Mouse (Mus musculus) heart, postnatal 0 days (tissue): ENCODE data around the gene Krtap5-1. TPM values are rescaled to one million over a fixed set of nuclear protein-coding genes. Genes with fewer than 3 reads are reported as not detected.
"Not testable (repeated sequence)": the region's sequence is repeated elsewhere in the genome, so short reads cannot be mapped to it uniquely, and the experiment has no call there.

Experiments
- ATAC-seq: fragments of 200-750 bp; cut with Nextera tagmentation; 2 replicates; pipeline ENCODE4 v1.8.0; 2017; ENCODE audit warnings: low read depth, moderate number of reproducible peaks, moderate library complexity; ENCODE audit not compliant: insufficient read depth
- DNase-seq: peaks from one replicate; pipeline ENCODE4 v3.0.0-alpha.2; 2016; ENCODE audit warnings: low spot score
- H3K27ac ChIP-seq: fragments of 300-500 bp; sonication (generic); 2 replicates; pipeline ENCODE4 v1.5.1; 2014; ENCODE audit warnings: low read depth, mild to moderate bottlenecking
- H3K27me3 ChIP-seq: fragments of 300-500 bp; sonication (generic); 2 replicates; pipeline ENCODE4 v1.6.1; 2014; ENCODE audit warnings: low read length, mixed read lengths; ENCODE audit not compliant: control insufficient read depth, insufficient read depth
- H3K36me3 ChIP-seq: fragments of 300-500 bp; sonication (generic); replicated peaks from 2 replicates; pipeline ENCODE4 v1.6.1; 2014; ENCODE audit warnings: low read length, mixed read lengths; ENCODE audit not compliant: control insufficient read depth, insufficient read depth
- H3K4me1 ChIP-seq: fragments of 300-500 bp; sonication (generic); 2 replicates; pipeline ENCODE4 v1.6.1; 2014; ENCODE audit warnings: antibody characterized with exemption; ENCODE audit not compliant: control insufficient read depth, insufficient read depth
- H3K4me2 ChIP-seq: fragments of 300-500 bp; sonication (generic); 2 replicates; pipeline ENCODE4 v1.6.1; 2014; ENCODE audit warnings: low read depth, mild to moderate bottlenecking, low read length, moderate library complexity
- H3K4me3 ChIP-seq: fragments of 300-500 bp; sonication (generic); 2 replicates; pipeline ENCODE4 v1.5.1; 2014; ENCODE audit warnings: low read depth, low read length
- H3K9ac ChIP-seq: fragments of 300-500 bp; sonication (generic); replicated peaks from 2 replicates; pipeline ENCODE4 v1.6.1; 2014; ENCODE audit warnings: low read depth, low read length, mixed read lengths
- H3K9me3 ChIP-seq: fragments of 300-500 bp; sonication (generic); replicated peaks from 2 replicates; pipeline ENCODE4 v1.6.1; 2016; ENCODE audit warnings: low read length; ENCODE audit not compliant: control insufficient read depth
- CTCF ChIP-seq: IDR thresholded peaks from 2 replicates; pipeline ENCODE4 v1.5.1; 2016; ENCODE audit warnings: antibody characterized with exemption, control low read depth, low read depth
- EP300 ChIP-seq: IDR thresholded peaks from 2 replicates; pipeline ENCODE4 v1.6.1; 2016; ENCODE audit warnings: antibody characterized with exemption, low read depth
- WGBS: fragments of 180-500 bp; shearing (Covaris S2); extraction: QIAGEN DNeasy Blood & Tissue Kit; methylation state at CpG from one replicate; pipeline ENCODE4 v1.1.7; 2014; 5-methylcytosine and 5-hydroxymethylcytosine counted together
- polyA plus RNA-seq: library from polyadenylated mRNA; unstranded; fragments of >200 nt; fragmentation: Nextera tagmentation; extraction: Ambion mirVana; gene quantifications from 2 replicates; pipeline ENCODE4 v1.2.1, GENCODE M21; 2015
- total RNA-seq: library from RNA; depleted of rRNA; stranded (reverse); fragments of >200 nt; gene quantifications from 2 replicates; pipeline ENCODE4 v1.2.3, GENCODE M21; 2014; ENCODE audit warnings: low replicate concordance

The Krtap5-1 gene
- total and polyA plus RNA-seq, 2 experiments from 2014 or later: not detected

DNA sequence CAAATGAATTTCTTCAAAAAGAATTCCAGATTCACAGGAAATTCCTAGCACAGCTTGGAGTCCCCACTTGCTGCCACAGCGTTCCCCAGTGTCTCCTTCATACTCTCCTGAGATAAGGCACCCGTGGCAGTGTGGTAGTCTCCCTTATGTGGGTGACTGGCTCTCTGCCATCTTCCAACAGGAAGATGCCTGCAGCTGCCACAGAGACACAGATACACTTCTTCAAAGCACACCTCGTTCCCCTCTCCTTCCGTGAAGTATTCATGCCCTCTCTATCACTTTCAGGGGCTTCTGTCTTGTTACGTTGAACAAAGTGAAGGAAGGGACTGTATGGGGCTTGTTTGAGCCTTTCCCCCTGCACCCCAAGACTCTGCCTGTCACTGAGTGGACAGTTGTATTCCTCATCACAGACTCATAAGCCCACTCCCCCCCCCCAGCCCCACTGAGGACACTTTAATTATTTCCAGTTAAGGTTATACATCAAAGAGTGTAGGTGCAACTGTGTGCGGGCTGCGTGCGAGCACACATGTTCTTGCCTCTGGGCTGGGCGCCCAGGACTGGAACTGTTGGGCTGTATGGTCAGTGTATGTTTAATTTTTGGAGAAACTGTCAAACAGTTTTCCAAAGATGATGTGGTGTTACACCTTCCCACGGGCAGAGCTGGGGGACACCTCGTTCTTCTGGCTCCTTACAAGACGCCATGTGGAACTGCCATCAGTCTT lies 26.6 kb upstream of the Krtap5-1 start:
- H3K9me3 ChIP-seq: no peaks in the 10 kb centered on the region
- H3K27me3 ChIP-seq: no peaks in the 10 kb centered on the region
- H3K9ac ChIP-seq: no peak overlapping the region
- DNase-seq (no peak), ATAC-seq (no peak)
- H3K27ac ChIP-seq: peak overlapping the region; percentile 4; the same call in 1 of the 2 replicates
- no peak overlapping the region for H3K4me3 ChIP-seq
- H3K4me2 ChIP-seq: no peak overlapping the region
- H3K4me1 ChIP-seq: no peaks in the 10 kb centered on the region
- TF ChIP-seq CTCF: no peak
- no peak for TF ChIP-seq EP300
- no peaks in the 10 kb centered on the region for H3K36me3 ChIP-seq
- 74% methylated on average over 12 of the region's 12 CpGs for WGBS

DNA sequence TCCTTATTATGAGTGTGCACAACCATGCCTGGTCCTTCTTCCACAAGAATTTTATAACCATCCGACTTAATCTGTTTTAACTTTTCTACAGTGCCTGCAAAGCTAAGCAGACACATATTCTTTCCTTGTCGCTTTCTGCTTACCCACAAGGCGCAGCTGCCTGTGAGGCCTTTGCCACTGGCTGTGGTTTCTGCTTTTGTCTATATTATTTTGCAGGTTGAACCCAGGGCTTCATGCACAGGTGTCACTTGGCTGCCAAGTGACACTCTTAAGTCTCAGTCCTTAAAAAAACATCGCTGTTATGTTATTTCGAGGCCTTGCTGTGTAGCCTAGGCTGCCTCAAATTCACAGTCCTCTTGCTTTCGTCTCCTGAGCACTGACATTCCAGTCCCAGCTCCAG lies 25.7 kb upstream of the Krtap5-1 start:
- no peak for ATAC-seq
- Histone ChIP-seq H3K27ac (peak overlapping the region; percentile 50; the same call in 1 of the 2 replicates), H3K4me3 (no peak overlapping the region), H3K36me3 (no peaks in the 10 kb centered on the region), H3K9me3 (no peaks in the 10 kb centered on the region), H3K4me1 (no peaks in the 10 kb centered on the region), H3K27me3 (no peaks in the 10 kb centered on the region), H3K4me2 (no peak overlapping the region), H3K9ac (no peak overlapping the region)
- no peak for DNase-seq
- WGBS: 88% methylated on average over 6 of the region's 6 CpGs
- TF ChIP-seq EP300 (no peak), CTCF (no peak)

DNA sequence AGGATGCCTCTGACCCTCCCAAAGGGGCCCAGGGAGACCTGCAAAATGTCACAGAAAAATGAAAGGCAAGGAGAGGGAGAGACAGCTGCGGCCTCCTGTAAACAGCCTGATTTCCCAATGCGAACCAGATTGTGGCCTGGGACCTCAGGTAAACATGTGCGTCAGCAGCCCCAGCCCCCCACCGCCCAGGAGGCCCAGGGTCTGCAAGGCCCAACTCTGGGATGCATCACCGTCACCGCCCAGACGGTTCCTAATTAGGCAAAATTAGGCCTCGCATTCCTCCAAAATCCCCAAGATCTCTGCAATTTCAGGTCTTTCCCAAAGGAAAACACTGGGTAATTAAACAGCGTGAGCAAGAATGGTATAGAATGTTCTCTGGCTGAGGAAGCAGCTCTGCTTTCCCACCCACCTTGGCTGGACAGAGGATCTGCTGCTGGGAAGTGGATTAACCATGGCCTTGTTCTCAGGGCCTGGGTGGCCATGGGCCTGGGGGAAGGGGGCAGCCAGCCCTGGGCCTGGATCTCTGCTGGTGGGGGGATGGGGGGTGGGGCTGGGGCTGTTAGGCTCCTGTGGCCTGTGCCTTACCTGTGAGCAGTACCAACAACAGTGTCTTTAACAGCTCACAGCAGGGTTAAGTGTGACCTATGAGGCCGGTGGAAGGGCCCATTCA lies 24.9 kb upstream of the Krtap5-1 start:
- H3K9me3 ChIP-seq, H3K4me2 ChIP-seq, H3K27me3 ChIP-seq, H3K4me3 ChIP-seq, ATAC-seq, H3K4me1 ChIP-seq, DNase-seq, H3K36me3 ChIP-seq, H3K9ac ChIP-seq: not testable (repeated sequence)
- 75% methylated on average over 3 of the region's 10 CpGs for WGBS
- peak overlapping the region; percentile 50; the same call in 1 of the 2 replicates for H3K27ac ChIP-seq

DNA sequence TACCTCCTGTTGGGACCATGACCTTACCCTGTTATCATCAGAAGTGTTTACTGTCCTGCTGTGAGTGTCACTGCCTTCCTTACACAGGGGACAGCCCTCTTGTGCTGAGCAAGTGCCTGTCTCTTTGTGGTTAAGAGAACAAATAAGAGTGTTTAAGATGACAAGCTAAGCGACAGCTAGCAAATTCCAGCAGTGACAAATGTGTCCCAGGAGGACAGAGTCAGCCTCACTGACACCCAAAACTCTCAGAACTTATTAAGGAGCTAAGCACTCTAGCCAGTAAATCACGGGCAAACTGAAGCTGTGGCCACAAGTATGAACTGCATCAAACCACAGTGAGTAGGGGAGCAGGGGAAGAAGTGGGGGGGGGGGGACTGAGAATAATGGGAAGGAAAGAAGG lies 24.0 kb upstream of the Krtap5-1 start:
- H3K36me3 ChIP-seq: no peaks in the 10 kb centered on the region
- H3K9ac ChIP-seq: no peak overlapping the region
- no peaks in the 10 kb centered on the region for H3K4me1 ChIP-seq
- 54% methylated on average over 2 of the region's 2 CpGs for WGBS
- TF ChIP-seq CTCF (no peak), EP300 (no peak)
- no peaks in the 10 kb centered on the region for H3K27me3 ChIP-seq
- H3K4me3 ChIP-seq: no peak overlapping the region
- no peak overlapping the region for H3K4me2 ChIP-seq
- no peak overlapping the region for H3K27ac ChIP-seq
- ATAC-seq (no peak), DNase-seq (no peak)
- no peaks in the 10 kb centered on the region for H3K9me3 ChIP-seq

DNA sequence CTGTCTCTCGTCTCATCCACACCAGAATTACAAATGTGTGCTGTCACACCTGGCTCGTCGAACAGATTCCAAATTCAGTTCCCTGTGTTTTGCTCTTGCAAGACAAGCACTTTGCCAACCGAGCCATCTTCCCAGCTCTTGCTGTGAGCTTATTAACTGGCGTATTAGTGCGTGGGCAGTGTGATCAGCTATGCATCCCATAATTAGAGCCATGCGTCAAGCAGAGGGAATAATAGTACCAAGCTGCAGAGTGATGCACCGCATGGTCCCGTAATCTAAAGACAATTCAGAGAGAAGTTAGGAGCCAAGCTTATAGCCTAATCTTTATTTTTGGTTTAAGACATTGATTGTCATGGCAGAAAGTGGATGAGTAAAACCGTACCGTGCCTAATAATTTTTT lies 22.2 kb upstream of the Krtap5-1 start:
- Histone ChIP-seq H3K36me3 (no peaks in the 10 kb centered on the region), H3K27ac (no peak overlapping the region), H3K27me3 (no peaks in the 10 kb centered on the region), H3K4me2 (no peak overlapping the region), H3K4me3 (no peak overlapping the region), H3K9ac (no peak overlapping the region), H3K9me3 (no peaks in the 10 kb centered on the region), H3K4me1 (no peaks in the 10 kb centered on the region)
- no peak for TF ChIP-seq CTCF
- no peak for DNase-seq
- no peak for ATAC-seq
- 90% methylated on average over 11 of the region's 11 CpGs for WGBS
